Mouse (Mus musculus) hindbrain, embryonic 12.5 days (tissue): ENCODE measurements around the gene Vmn1r155. TPM values are rescaled to one million over a fixed set of nuclear protein-coding genes. Genes with fewer than 3 reads are reported as not detected.
"Not testable (repeated sequence)": the region's sequence is repeated elsewhere in the genome, so short reads cannot be mapped to it uniquely, and the experiment has no call there.

ENCODE experiments used
- ATAC-seq: fragments of 200-750 bp; cut with Nextera tagmentation; 2 replicates; pipeline ENCODE4 v1.8.0; 2017; ENCODE audit warnings: moderate TSS enrichment; ENCODE audit not compliant: low FRiP score
- H3K27ac ChIP-seq: fragments of 300-500 bp; sonication (generic); 2 replicates; pipeline ENCODE4 v1.5.1; 2016; ENCODE audit warnings: mild to moderate bottlenecking
- H3K27me3 ChIP-seq: fragments of 300-500 bp; sonication (generic); 2 replicates; pipeline ENCODE4 v1.6.1; 2016; ENCODE audit warnings: mild to moderate bottlenecking
- H3K36me3 ChIP-seq: fragments of 300-500 bp; sonication (generic); 2 replicates; pipeline ENCODE4 v1.6.1; 2016; ENCODE audit warnings: mild to moderate bottlenecking
- H3K4me1 ChIP-seq: fragments of 300-500 bp; sonication (generic); 2 replicates; pipeline ENCODE4 v1.6.1; 2016
- H3K4me2 ChIP-seq: fragments of 300-500 bp; sonication (generic); replicated peaks from 2 replicates; pipeline ENCODE4 v1.6.1; 2016; ENCODE audit warnings: mild to moderate bottlenecking
- H3K4me3 ChIP-seq: fragments of 300-500 bp; sonication (generic); 2 replicates; pipeline ENCODE4 v1.5.1; 2016; ENCODE audit warnings: mild to moderate bottlenecking
- H3K9ac ChIP-seq: fragments of 300-500 bp; sonication (generic); 2 replicates; pipeline ENCODE4 v1.6.1; 2016; ENCODE audit warnings: mild to moderate bottlenecking, moderate library complexity
- H3K9me3 ChIP-seq: fragments of 300-500 bp; sonication (generic); replicated peaks from 2 replicates; pipeline ENCODE4 v1.6.1; 2016; ENCODE audit warnings: mild to moderate bottlenecking
- WGBS: fragments of 180-500 bp; shearing (Covaris S2); methylation state at CpG from one replicate; pipeline ENCODE4 v1.1.7; 2016; 5-methylcytosine and 5-hydroxymethylcytosine counted together
- polyA plus RNA-seq: library from polyadenylated mRNA; unstranded; fragments of >200 nt; fragmentation: Nextera tagmentation; extraction: Ambion mirVana; gene quantifications from 2 replicates; pipeline ENCODE4 v1.2.1, GENCODE M21; 2016

The Vmn1r155 gene
- not detected in 2 replicates for polyA plus RNA-seq

DNA sequence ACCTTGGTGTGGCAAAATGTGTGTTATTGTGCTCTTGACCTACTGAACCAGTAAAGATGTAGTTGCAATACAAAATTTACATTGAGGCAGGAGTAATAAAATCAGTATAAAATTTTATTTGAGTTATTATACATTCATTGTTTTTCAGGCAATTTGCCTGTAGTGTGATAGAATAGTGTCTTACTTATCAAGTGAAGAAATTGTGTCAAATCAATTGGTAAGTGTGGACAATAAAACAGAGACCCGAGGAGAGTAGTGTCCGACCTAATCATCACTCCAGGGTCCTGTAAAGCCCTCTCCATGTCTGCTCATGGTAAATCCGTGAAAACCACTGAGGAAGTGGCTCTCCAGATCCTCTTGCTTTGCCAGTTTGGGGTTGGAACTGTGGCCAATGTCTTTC, at the start of gene Vmn1r155:
Vmn1r155 (plus strand) TSS at position 301 of the 400 bp plus-strand sequence.
- not testable (repeated sequence) for H3K27me3 ChIP-seq, H3K36me3 ChIP-seq, H3K4me1 ChIP-seq, H3K4me2 ChIP-seq, H3K4me3 ChIP-seq, H3K27ac ChIP-seq, H3K9me3 ChIP-seq, H3K9ac ChIP-seq, ATAC-seq
- WGBS, result no CpG with 5 or more reads among the region's 3 CpGs

- not testable (repeated sequence) for H3K4me3 ChIP-seq, H3K27me3 ChIP-seq, H3K9me3 ChIP-seq, H3K4me2 ChIP-seq, H3K36me3 ChIP-seq, ATAC-seq, H3K9ac ChIP-seq, H3K27ac ChIP-seq, H3K4me1 ChIP-seq
- no CpG with 5 or more reads among the region's 2 CpGs for WGBS
Observed at GRCm38 (mm10) chr7:22692217-22692616, 34.4 kb downstream of the Vmn1r155 start, which contains the start of gene Gm8693. Gene Gm8693 (minus strand): TSS chr7:22692317.

Other genes with a start within 250 kb of the Vmn1r155 start
- not detected in 2 replicates for gene Vmn1r148, start 244.4 kb upstream of the Vmn1r155 start, polyA plus RNA-seq
- gene Vmn1r149, start 219.8 kb upstream of the Vmn1r155 start, polyA plus RNA-seq, result not detected in 2 replicates
- gene Gm10665, start 193.9 kb upstream of the Vmn1r155 start, polyA plus RNA-seq, result not detected in 2 replicates
- not detected in 2 replicates for gene Vmn1r151, start 158.3 kb upstream of the Vmn1r155 start, polyA plus RNA-seq
- gene Vmn1r152, start 135.1 kb upstream of the Vmn1r155 start, polyA plus RNA-seq, result not detected in 2 replicates
- not detected in 2 replicates for gene Gm8677, start 123.1 kb upstream of the Vmn1r155 start, polyA plus RNA-seq
- gene Gm4201, start 92.7 kb upstream of the Vmn1r155 start, polyA plus RNA-seq, result not detected in 2 replicates
- gene Gm4565, start 69.9 kb upstream of the Vmn1r155 start, polyA plus RNA-seq, result not detected in 2 replicates
- not detected in 2 replicates for gene Gm8693, start 34.3 kb downstream of the Vmn1r155 start, polyA plus RNA-seq
- gene Gm4567, start 61.7 kb downstream of the Vmn1r155 start, polyA plus RNA-seq, result not detected in 2 replicates
- not detected in 2 replicates for gene Vmn1r157, start 103.7 kb downstream of the Vmn1r155 start, polyA plus RNA-seq
- not detected in 2 replicates for gene Vmn1r158, start 132.8 kb downstream of the Vmn1r155 start, polyA plus RNA-seq
- not detected in 2 replicates for gene Vmn1r159, start 185.6 kb downstream of the Vmn1r155 start, polyA plus RNA-seq
- not detected in 2 replicates for gene Vmn1r160, start 213.2 kb downstream of the Vmn1r155 start, polyA plus RNA-seq